Mouse (Mus musculus) kidney, embryonic 16.5 days (tissue): ENCODE measurements around the gene Shc1. TPM values are rescaled to one million over a fixed set of nuclear protein-coding genes. Genes with fewer than 3 reads are reported as not detected.

Experiments used
- ATAC-seq: fragments of 200-750 bp; cut with Nextera tagmentation; 2 replicates; pipeline ENCODE4 v1.8.0; 2017; ENCODE audit warnings: moderate TSS enrichment; ENCODE audit not compliant: low FRiP score, low TSS enrichment
- H3K27ac ChIP-seq: fragments of 300-500 bp; sonication (generic); 2 replicates; pipeline ENCODE4 v1.5.1; 2014; ENCODE audit warnings: low read length
- H3K27me3 ChIP-seq: fragments of 300-500 bp; sonication (generic); 2 replicates; pipeline ENCODE4 v1.6.1; 2014; ENCODE audit warnings: low read length, control low read depth, mixed read lengths; ENCODE audit not compliant: insufficient read depth
- H3K36me3 ChIP-seq: fragments of 300-500 bp; sonication (generic); 2 replicates; pipeline ENCODE4 v1.6.1; 2014; ENCODE audit warnings: low read length, control low read depth, mixed read lengths; ENCODE audit not compliant: insufficient read depth
- H3K4me1 ChIP-seq: fragments of 300-500 bp; sonication (generic); 2 replicates; pipeline ENCODE4 v1.6.1; 2014; ENCODE audit warnings: low read length, control low read depth, mixed read lengths; ENCODE audit not compliant: insufficient read depth
- H3K4me2 ChIP-seq: fragments of 300-500 bp; sonication (generic); replicated peaks from 2 replicates; pipeline ENCODE4 v1.6.1; 2014; ENCODE audit warnings: low read depth, low read length
- H3K4me3 ChIP-seq: fragments of 300-500 bp; sonication (generic); 2 replicates; pipeline ENCODE4 v1.5.1; 2014; ENCODE audit warnings: mild to moderate bottlenecking, low read length
- H3K9ac ChIP-seq: fragments of 300-500 bp; sonication (generic); replicated peaks from 2 replicates; pipeline ENCODE4 v1.6.1; 2014; ENCODE audit warnings: low read length
- H3K9me3 ChIP-seq: fragments of 300-500 bp; sonication (generic); 2 replicates; pipeline ENCODE4 v1.6.1; 2016; ENCODE audit warnings: low read length, control low read depth
- WGBS: fragments of 180-500 bp; shearing (Covaris S2); extraction: QIAGEN DNeasy Blood & Tissue Kit; methylation state at CpG from one replicate; pipeline ENCODE4 v1.1.7; 2014; 5-methylcytosine and 5-hydroxymethylcytosine counted together
- polyA plus RNA-seq: library from polyadenylated mRNA; unstranded; fragments of >200 nt; fragmentation: Nextera tagmentation; extraction: Ambion mirVana; gene quantifications from 2 replicates; pipeline ENCODE4 v1.2.1, GENCODE M21; 2015

The Shc1 gene
- polyA plus RNA-seq, 1 experiment from 2014 or later = 118 TPM

DNA sequence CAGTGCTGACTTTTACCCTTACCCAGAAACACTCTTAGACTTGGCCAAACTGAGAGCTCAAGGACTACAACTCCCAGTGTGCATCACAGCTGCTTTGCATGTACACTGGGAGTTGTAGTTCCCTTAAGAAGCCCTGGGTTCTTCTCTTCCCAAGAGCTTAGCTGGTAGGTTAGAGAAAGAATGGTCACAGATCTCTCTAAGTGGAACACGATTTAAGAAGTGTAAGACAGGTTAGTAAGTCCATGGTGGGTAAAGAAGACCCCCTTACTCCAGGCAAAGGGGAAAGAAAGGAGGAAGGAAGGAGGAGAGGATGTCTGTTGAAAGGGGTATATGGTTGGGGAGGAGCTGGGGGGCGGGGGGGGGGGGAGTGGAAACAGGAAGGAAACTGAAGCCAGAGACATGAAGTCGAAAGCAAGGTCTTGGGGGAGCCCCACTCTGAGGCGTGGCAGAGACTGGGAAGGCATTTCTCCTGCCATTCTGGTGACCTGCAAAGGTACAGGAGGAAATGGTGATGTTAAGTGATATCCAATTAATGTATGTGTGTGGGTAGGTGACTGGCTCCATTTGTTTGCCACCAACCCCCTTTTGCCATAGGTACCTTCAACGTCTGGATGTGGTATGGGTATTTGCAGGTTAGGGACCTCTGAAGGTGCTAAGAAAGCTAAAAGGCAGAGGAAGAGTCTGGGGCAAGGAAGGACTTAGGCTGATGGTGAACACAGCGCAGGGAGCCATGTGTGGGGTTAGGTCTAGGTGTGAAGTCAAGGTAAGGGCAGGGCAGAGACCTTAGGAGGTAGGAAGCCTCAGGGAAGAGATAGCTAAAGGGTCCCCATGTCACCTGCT, 29.1 kb upstream of the Shc1 start:
- Histone ChIP-seq H3K27me3 (no peaks in the 10 kb centered on the region), H3K4me3 (no peak overlapping the region), H3K4me2 (no peak overlapping the region), H3K27ac (no peak overlapping the region), H3K9ac (no peak overlapping the region), H3K4me1 (peaks cover 59% of the 10 kb centered on the region), H3K9me3 (no peaks in the 10 kb centered on the region), H3K36me3 (no peaks in the 10 kb centered on the region)
- 53% methylated on average over 6 of the region's 6 CpGs for WGBS
- no peak for ATAC-seq

DNA sequence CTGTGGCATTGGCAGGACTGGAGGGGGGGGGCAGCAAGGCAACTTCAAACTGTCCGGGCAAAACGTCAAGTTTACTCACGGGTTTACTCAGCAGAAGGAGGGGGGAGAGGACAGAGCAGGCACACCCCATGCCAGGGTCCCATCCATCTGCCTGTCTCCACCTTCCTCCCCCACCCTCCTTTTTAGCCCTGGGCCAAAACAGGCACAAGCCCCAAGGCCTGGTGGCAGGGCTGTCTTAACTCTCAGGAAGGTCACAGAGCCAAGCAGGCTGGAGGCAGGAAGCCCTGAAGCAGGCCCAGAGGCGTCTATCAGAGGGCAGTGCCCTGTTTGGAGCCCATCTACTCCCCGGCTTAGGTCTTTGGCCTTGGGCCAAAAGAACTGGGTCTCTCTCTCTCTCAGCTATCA, 28.1 kb upstream of the Shc1 start:
- 40% methylated on average over 5 of the region's 5 CpGs for WGBS
- 0 out of 2 replicates have a peak overlapping the region, but pooled peaks have one; percentile 2 for H3K4me3 ChIP-seq

DNA sequence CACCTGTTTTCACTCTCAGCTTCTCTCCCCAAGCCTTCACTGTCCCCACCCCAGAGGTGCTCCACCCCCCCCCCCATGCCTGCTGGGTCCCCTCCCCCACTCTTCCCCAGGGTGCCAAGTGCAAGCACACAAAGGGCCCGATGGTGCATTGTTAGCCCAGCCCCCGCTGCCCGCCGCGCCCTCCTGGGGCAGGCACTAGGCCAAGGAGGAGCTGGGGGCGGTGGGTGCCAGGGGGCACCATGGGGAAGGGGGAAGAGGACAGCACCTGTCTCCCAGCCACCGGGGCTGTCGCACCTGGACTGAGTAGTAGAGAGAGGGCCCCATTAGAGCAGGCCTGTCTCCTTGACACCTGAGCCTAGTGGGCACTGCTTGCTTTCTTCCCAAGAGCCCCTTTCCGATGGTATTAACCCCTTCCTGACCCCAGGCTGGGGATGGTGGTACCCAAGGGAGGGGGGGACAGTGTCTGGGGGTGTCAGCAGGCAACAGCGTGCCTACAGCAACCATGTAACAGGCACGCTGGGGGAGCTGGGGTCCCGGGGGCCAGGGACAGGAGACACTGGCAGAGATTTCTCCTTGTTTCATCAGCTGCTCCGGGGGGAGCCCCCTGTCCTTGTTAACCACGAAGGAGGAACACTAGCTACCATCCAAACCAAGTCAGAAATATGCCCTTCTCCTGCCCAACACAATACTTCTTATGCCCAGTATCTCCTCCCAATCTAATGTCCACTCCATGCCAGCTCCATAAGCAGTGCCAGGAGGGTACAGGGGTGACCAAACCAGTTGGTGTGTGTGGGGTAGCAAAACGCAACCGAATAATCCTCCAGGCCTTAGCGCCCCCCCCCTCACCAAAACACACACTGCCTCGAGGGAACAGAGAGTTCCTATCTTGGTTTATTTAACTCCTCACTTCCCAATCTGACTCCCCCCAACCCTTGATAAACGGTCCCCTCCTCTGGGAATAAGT, 27.3 kb upstream of the Shc1 start:
- no peak for ATAC-seq
- H3K4me3 ChIP-seq = peak overlapping the region; percentile 73
- no peaks in the 10 kb centered on the region for H3K27me3 ChIP-seq
- peak overlapping the region; percentile 80 for H3K9ac ChIP-seq
- no peaks in the 10 kb centered on the region for H3K9me3 ChIP-seq
- WGBS = 10% methylated on average over 19 of the region's 19 CpGs
- peak overlapping the region; percentile 87 for H3K27ac ChIP-seq
- peaks cover 57% of the 10 kb centered on the region for H3K4me1 ChIP-seq
- peak overlapping the region; percentile 99 for H3K4me2 ChIP-seq
- H3K36me3 ChIP-seq = no peaks in the 10 kb centered on the region

More for the DNA sequence above, 28.1 kb upstream of the Shc1 start:
- no peaks in the 10 kb centered on the region for H3K36me3 ChIP-seq
- no peaks in the 10 kb centered on the region for H3K9me3 ChIP-seq
- H3K27ac ChIP-seq = peak overlapping the region; percentile 87; the same call in 1 of the 2 replicates
- no peak for ATAC-seq
- no peak overlapping the region for H3K9ac ChIP-seq
- H3K4me1 ChIP-seq = peaks cover 56% of the 10 kb centered on the region
- peak overlapping the region; percentile 99 for H3K4me2 ChIP-seq
- H3K27me3 ChIP-seq = no peaks in the 10 kb centered on the region

DNA sequence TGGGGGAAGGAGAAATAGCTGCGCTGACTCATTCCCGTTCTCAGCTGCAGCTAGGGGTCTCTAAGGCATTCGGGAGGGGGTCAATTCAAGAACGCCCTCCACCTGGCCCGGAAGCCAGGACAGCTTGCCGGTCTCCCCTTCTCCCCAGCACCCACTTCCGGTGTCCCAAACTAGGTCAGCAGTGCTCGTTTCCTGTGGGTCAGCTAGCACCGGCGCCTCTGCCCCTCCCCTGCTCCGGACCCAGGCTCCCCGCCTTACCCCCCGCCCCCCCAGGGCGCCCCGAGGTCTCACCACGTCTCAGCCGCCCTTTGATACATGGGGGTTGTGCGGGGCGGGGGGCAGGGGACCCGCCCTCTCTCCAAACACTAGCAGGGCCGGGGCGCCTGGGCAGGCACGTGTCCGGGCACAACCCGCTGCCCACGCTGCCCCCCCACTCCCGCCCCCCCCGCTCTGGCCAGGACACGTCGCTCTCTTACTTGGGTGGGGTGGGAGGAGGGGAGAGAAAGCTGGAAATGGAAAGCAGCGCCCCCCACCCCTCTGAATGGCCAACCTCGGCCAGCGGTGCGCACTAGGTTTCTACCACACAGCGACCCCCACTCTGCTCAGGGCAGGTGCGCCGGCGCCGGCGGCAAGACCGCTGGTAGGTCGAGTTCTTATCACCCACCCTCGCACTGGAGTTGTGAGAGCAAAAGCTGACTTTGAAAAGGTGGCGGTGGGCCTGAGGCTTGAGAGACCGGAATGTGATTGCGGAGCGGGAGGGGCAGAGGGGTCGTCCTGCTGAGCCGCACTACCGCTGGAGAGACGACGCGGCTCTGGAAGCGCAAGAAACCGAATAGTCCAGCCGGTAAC, 26.4 kb upstream of the Shc1 start:
- no peak for ATAC-seq
- peaks cover 55% of the 10 kb centered on the region for H3K4me1 ChIP-seq
- H3K27me3 ChIP-seq = no peaks in the 10 kb centered on the region
- no peaks in the 10 kb centered on the region for H3K36me3 ChIP-seq
- H3K27ac ChIP-seq = peak overlapping the region; percentile 87
- H3K9ac ChIP-seq = peak overlapping the region; percentile 80
- H3K9me3 ChIP-seq = no peaks in the 10 kb centered on the region
- peak overlapping the region; percentile 99 for H3K4me2 ChIP-seq
- under 1% methylated on average over 54 of the region's 56 CpGs for WGBS
- H3K4me3 ChIP-seq = peak overlapping the region; percentile 73

DNA sequence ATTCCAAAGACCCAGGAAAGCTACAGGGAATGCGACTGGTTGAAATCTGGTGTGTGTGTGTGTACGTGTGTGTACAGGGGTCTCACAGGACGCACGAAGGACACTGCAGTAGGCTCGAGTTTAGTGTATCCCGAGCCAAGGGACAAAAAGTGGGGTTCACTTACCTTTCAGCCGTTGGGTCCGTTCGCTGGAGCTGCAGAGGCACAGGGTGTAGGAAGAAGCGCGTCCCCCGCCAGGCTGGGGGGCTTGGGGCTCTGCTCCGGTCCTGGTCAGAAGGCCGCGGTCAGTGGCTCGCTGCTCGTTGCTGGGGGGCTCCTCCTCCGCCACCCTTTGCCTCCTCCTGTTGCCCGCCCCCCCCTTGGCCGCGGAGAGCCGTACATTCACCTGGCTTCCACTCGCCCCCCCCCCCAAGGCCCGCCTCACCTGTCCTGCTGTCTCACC, 25.4 kb upstream of the Shc1 start:
- Histone ChIP-seq H3K27ac (peak overlapping the region; percentile 87), H3K9me3 (no peaks in the 10 kb centered on the region), H3K36me3 (no peaks in the 10 kb centered on the region), H3K4me1 (peaks cover 46% of the 10 kb centered on the region), H3K4me2 (peak overlapping the region; percentile 99), H3K9ac (peak overlapping the region; percentile 80), H3K27me3 (no peaks in the 10 kb centered on the region), H3K4me3 (peak overlapping the region; percentile 73)
- under 1% methylated on average over 17 of the region's 24 CpGs for WGBS
- no peak for ATAC-seq

DNA sequence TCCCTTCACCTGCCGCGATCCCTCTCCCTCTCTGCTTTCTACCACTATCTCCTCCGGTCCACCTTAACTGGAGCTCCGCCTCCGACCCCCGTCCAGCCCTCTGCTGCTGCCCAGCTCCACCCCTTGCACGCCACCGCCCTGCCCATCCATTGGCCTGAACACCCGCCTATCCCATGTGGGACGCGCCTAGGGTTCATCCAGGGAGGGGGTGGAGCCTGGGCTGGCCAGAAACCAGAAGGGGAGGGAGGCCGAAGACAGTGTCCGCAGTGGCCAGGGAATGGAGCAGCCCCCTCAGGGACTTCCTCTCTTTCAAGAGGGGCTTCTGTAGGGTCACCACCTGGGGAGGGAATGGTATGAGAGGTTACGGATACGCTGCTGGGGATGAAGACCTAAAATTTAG, 24.6 kb upstream of the Shc1 start:
- Histone ChIP-seq H3K9me3 (no peaks in the 10 kb centered on the region), H3K9ac (peak overlapping the region; percentile 85), H3K36me3 (no peaks in the 10 kb centered on the region), H3K4me3 (peak overlapping the region; percentile 73), H3K27ac (peak overlapping the region; percentile 98), H3K27me3 (no peaks in the 10 kb centered on the region), H3K4me2 (peak overlapping the region; percentile 99), H3K4me1 (peaks cover 46% of the 10 kb centered on the region)
- WGBS = 0% methylated on average over 15 of the region's 15 CpGs
- peak; percentile 94 for ATAC-seq

DNA sequence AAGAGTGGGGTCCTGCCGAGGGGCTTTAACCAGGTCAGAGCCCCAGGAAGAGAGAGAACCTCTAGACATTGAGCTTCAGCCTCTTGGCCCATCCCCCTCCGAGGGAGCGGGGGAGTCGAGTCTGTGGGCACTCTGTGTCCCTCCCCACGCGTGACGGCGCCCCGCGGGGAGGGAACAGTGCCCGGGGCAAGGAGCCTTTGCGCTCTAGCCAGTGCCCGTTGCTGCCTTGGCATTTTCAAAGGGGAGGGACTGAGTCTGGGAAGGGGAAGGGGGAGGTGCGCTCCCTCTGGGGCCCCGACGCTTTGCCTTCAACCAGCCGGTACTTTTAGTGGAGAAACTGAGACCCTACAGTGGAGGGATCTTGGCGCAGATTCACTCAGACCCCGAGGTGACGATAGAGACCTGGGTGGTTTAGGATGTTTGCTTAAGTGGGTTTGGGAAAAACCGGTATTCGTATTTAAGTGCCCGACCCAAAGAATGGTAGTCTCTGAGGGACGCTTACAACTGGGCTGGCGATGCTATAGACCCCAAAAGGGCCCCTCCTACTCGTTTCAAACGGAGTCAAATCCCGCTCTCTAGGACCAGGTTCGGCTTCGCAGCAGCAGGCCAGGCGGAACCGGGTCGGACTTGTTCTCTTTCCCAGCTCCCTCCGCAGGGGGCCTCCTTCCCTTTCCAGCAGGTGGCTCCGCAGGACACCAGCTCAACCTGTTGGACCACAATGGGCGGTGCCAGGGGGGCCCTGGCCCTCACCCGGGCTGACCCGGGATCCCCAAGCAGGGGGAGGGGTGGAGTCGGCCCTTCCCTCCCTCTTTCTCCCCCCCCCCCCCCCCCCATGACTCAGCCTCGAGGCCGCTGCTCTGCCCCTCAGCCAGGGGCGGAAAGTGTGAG, 24.0 kb upstream of the Shc1 start, which contains the start of gene Zbtb7b:
Zbtb7b (minus strand) TSS at position 771 of the 888 bp plus-strand sequence.
- Histone ChIP-seq H3K36me3 (no peaks in the 10 kb centered on the region), H3K9ac (peak within 1 kb of the TSS; percentile 85), H3K9me3 (no peaks in the 10 kb centered on the region), H3K4me2 (peak within 1 kb of the TSS; percentile 99), H3K4me3 (peak within 1 kb of the TSS; percentile 73), H3K4me1 (peaks cover 46% of the 10 kb centered on the region), H3K27ac (peak within 1 kb of the TSS; percentile 98), H3K27me3 (no peaks in the 10 kb centered on the region)
- WGBS = under 1% methylated on average over 38 of the region's 42 CpGs
- ATAC-seq = peak; percentile 58

DNA sequence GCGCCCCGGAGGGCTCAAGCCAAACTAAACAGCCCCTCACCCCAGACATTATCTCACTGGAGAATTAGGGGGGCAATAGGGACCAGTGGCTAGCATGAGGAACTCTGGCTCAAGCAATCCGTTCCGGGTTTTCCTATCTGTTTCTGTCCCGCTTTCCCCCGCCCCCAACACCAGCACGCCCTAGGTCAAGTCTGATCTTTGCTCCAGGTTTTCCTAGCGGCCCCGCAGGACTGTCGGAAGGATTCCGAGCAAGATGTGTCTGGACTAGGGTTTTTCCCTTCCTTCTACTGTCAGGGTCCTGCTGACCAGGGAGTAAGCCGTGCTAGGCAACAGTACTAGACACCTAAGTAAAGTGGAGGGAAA, 23.4 kb upstream of the Shc1 start:
- ATAC-seq = peak; percentile 11
- WGBS = under 1% methylated on average over 10 of the region's 12 CpGs
- Histone ChIP-seq H3K4me3 (peak overlapping the region; percentile 73), H3K36me3 (no peaks in the 10 kb centered on the region), H3K27me3 (no peaks in the 10 kb centered on the region), H3K9ac (peak overlapping the region; percentile 85), H3K4me2 (peak overlapping the region; percentile 99), H3K27ac (peak overlapping the region; percentile 98), H3K4me1 (peaks cover 44% of the 10 kb centered on the region), H3K9me3 (no peaks in the 10 kb centered on the region)
